Mouse (Mus musculus) megakaryocyte, embryonic 14.5 days (primary cell): ENCODE measurements around the gene Mxi1.

Experiments
- FLI1 ChIP-seq: IDR thresholded peaks from 2 replicates; pipeline ENCODE4 v1.6.1; 2012; ENCODE audit warnings: low read length, inconsistent platforms, mixed read lengths
- GATA1 ChIP-seq: IDR thresholded peaks from 3 replicates; pipeline ENCODE4 v1.6.1; 2012; ENCODE audit warnings: mixed read lengths, low read length, inconsistent platforms, borderline replicate concordance

DNA sequence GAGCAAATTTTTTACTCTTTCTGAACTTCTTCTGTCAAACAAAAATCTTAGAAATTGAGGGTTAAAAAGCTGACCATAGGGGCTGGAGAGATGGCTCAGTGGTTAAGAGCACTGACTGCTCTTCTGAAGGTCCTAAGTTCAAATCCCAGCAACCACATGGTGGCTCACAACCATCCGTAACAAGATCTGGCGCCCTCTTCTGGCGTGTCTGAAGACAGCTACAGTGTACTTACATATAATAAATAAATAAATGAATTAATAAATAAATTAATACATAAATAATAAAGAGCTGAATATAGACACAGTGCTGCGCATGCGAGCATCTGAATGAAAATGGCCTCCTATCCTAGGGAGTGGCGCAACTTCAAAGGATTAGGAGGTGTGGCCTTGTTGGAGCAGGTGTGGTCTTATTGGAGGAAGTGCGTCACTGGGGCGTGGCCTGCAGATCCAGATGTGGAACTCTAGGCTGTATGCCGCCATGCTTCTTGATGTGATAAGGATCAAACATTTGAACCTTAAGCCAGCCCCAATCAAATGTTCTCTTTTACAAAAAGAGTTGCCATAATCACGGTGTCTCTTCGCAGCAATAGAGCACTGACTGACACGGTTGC lies 12.2 kb downstream of the Mxi1 start:
- TF ChIP-seq GATA1 = no peak
- no peak for TF ChIP-seq FLI1
